Mouse (Mus musculus) midbrain, embryonic 13.5 days (tissue): Measurements from ENCODE around the gene Pllp. TPM values are rescaled to one million over a fixed set of nuclear protein-coding genes. Genes with fewer than 3 reads are reported as not detected.

ENCODE experiments used
- ATAC-seq: fragments of 200-750 bp; cut with Nextera tagmentation; 2 replicates; pipeline ENCODE4 v1.8.0; 2017; ENCODE audit warnings: mild to moderate bottlenecking, moderate TSS enrichment, moderate library complexity
- H3K27ac ChIP-seq: fragments of 300-500 bp; sonication (generic); 2 replicates; pipeline ENCODE4 v1.5.1; 2015; ENCODE audit warnings: inconsistent platforms, mild to moderate bottlenecking, moderate library complexity
- H3K27me3 ChIP-seq: fragments of 300-500 bp; sonication (generic); 2 replicates; pipeline ENCODE4 v1.6.1; 2015; ENCODE audit warnings: mild to moderate bottlenecking, inconsistent platforms
- H3K36me3 ChIP-seq: fragments of 300-500 bp; sonication (generic); 2 replicates; pipeline ENCODE4 v1.6.1; 2015; ENCODE audit warnings: mild to moderate bottlenecking, inconsistent platforms
- H3K4me1 ChIP-seq: fragments of 300-500 bp; sonication (generic); replicated peaks from 2 replicates; pipeline ENCODE4 v1.6.1; 2015; ENCODE audit warnings: inconsistent platforms
- H3K4me2 ChIP-seq: fragments of 300-500 bp; sonication (generic); replicated peaks from 2 replicates; pipeline ENCODE4 v1.6.1; 2015; ENCODE audit warnings: moderate library complexity, mild to moderate bottlenecking, inconsistent platforms
- H3K4me3 ChIP-seq: fragments of 300-500 bp; sonication (generic); replicated peaks from 2 replicates; pipeline ENCODE4 v1.5.1; 2015; ENCODE audit warnings: mild to moderate bottlenecking, inconsistent platforms
- H3K9ac ChIP-seq: fragments of 300-500 bp; sonication (generic); replicated peaks from 2 replicates; pipeline ENCODE4 v1.6.1; 2015; ENCODE audit warnings: mild to moderate bottlenecking, inconsistent platforms
- H3K9me3 ChIP-seq: fragments of 300-500 bp; sonication (generic); 2 replicates; pipeline ENCODE4 v1.6.1; 2016; ENCODE audit warnings: mild to moderate bottlenecking, inconsistent platforms
- WGBS: fragments of 180-500 bp; shearing (Covaris S2); methylation state at CpG from one replicate; pipeline ENCODE4 v1.1.7; 2015; 5-methylcytosine and 5-hydroxymethylcytosine counted together
- polyA plus RNA-seq: library from polyadenylated mRNA; unstranded; fragments of >200 nt; fragmentation: Nextera tagmentation; extraction: Ambion mirVana; gene quantifications from 2 replicates; pipeline ENCODE4 v1.2.1, GENCODE M21; 2015

The Pllp gene
- polyA plus RNA-seq, 1 experiment from 2014 or later, result 0.43 TPM

DNA sequence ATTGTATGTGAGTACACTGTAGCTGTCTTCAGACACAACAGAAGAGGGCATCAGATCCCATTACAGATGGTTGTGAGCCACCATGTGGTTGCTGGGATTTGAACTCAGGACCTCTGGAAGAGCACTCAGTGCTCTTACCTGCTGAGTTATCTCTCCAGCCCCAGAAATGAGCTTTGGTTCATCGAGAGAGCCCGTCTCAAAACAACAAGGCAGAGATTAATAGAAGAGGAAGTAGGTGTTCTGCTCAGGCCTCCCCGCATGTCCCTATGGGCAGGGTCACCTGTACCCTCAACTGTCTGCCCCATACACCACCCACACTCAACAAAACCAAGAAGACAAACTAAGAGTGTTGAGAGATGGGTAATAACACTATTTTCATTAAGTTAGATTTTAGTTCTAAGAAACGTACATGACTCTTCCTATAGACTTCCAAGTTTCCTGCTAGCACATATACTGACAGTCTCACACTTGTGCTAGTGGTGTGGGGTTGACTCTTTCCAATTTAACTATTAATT lies 4.4 kb upstream of the Pllp start:
- H3K36me3 ChIP-seq, result no peaks in the 10 kb centered on the region
- no peak overlapping the region for H3K4me3 ChIP-seq
- H3K9ac ChIP-seq, result no peak overlapping the region
- no peak overlapping the region for H3K27ac ChIP-seq
- 87% methylated on average over 4 of the region's 4 CpGs for WGBS
- no peak overlapping the region for H3K4me2 ChIP-seq
- H3K4me1 ChIP-seq, result peaks cover 8% of the 10 kb centered on the region
- H3K27me3 ChIP-seq, result peaks cover 26% of the 10 kb centered on the region
- H3K9me3 ChIP-seq, result no peaks in the 10 kb centered on the region
- ATAC-seq, result no peak

DNA sequence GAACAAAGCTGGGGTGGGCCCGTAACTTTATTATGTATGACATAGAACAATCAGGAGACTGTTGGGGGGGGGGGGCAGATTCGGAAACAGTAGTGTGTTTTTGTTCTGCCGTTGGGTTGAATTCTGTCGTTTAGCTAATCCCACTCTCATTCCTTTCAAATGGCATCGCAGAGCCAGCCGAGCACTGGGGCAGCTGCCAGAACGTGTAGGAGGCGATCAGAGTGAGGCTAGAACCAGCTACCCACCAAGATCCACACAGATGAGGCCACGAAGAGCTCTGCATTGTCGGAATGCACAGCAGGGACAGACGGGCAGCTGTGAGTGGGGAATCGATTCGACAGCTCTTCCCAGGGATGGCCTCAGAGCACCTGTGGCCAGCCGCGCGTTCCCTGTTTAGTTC lies 3.3 kb upstream of the Pllp start:
- WGBS, result 56% methylated on average over 16 of the region's 16 CpGs
- Histone ChIP-seq H3K9me3 (no peaks in the 10 kb centered on the region), H3K9ac (no peak overlapping the region), H3K27me3 (peaks cover 37% of the 10 kb centered on the region), H3K27ac (no peak overlapping the region), H3K36me3 (no peaks in the 10 kb centered on the region), H3K4me1 (peaks cover 15% of the 10 kb centered on the region), H3K4me3 (no peak overlapping the region), H3K4me2 (no peak overlapping the region)
- ATAC-seq, result no peak

DNA sequence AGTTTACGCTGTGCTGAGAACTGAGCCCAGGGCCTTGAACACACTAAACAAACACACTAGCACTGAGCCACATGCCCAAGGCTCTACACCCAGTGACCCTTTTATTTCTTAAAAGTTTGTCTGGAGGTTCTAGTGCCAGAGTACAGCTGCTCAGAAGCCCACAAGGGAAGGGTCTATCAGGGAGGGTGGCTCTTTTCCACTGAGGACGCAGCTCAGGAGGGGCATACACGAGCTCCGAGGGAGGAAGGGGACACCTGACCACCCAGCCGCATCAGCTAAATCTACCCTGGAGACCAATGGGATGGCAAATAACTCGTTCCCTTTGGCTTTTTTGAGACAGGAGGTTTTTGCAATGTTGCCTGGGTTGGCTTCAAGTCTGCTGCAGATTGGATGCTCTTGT lies 1.9 kb upstream of the Pllp start:
- 82% methylated on average over 6 of the region's 6 CpGs for WGBS
- H3K27me3 ChIP-seq, result peaks cover 51% of the 10 kb centered on the region

DNA sequence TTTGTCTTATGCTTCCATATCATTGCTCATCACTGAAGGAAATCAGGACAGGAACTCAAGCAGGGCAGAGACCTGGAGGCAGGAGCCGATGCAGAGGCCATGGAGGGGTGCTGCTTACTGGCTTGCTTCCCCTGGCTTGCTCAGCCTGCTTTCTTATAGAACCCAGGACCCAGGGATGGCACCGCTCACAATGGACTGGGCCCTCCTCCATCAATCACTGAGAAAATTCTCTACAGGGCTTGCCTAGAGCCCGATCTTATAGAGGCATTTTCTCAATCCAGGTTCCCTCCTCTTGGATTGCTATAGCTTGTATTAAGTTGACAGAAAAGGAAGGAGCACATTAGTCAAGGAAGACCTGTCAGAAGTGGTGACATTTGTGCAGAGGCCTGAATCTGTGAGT lies 488 bp upstream of the Pllp start:
- Histone ChIP-seq H3K27ac (no peak overlapping the region), H3K36me3 (no peaks in the 10 kb centered on the region), H3K4me2 (peak overlapping the region; percentile 72; the same call in 1 of the 2 replicates), H3K4me1 (peaks cover 18% of the 10 kb centered on the region), H3K9ac (no peak overlapping the region), H3K27me3 (peaks cover 61% of the 10 kb centered on the region), H3K9me3 (no peaks in the 10 kb centered on the region), H3K4me3 (peak overlapping the region; percentile 43; the same call in 1 of the 2 replicates)
- WGBS, result 50% methylated on average over 3 of the region's 3 CpGs
- ATAC-seq, result no peak

More for the DNA sequence above, 1.9 kb upstream of the Pllp start:
- peaks cover 15% of the 10 kb centered on the region for H3K4me1 ChIP-seq
- no peak overlapping the region for H3K9ac ChIP-seq
- no peaks in the 10 kb centered on the region for H3K9me3 ChIP-seq
- no peak for ATAC-seq
- no peak overlapping the region for H3K4me2 ChIP-seq
- H3K4me3 ChIP-seq, result no peak overlapping the region
- H3K36me3 ChIP-seq, result no peaks in the 10 kb centered on the region
- no peak overlapping the region for H3K27ac ChIP-seq

DNA sequence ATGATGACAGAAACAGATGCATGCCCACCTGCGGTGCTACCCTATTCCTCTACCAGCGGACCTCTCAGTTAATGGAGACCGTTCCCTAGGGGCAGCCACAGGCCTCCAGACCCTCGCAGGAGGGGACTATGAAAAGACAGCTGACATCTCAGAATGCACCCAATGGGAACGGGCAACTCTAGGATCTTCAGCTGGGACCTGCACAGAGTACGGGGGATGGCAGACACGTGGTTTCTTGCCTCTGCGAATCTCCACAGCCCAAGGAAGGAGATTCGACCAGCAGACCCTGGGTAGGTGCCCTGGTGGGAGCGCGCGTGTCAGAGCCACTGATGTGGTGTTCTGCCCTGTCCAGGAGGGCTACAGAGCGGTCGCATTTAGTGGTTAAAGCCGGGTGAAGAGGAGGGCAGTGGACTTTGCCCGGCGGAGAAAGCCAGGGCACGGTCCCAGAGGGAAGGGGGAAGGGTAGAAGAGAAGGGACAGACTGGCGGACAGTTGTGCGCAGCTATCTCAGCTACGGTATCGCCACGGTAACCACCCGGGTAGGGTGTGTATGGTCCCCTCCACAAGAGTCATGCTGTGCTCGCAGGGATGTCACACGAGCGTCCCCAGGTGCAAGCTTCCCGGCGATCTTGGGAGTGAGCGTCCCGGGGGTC lies 611 bp downstream of the Pllp start:
- Histone ChIP-seq H3K4me1 (peaks cover 18% of the 10 kb centered on the region), H3K27ac (no peak overlapping the region), H3K27me3 (peaks cover 61% of the 10 kb centered on the region), H3K36me3 (no peaks in the 10 kb centered on the region), H3K4me2 (peak overlapping the region; percentile 72), H3K9ac (peak overlapping the region; percentile 41), H3K9me3 (no peaks in the 10 kb centered on the region), H3K4me3 (peak overlapping the region; percentile 43)
- WGBS, result under 1% methylated on average over 31 of the region's 31 CpGs
- ATAC-seq, result peak; percentile 62

DNA sequence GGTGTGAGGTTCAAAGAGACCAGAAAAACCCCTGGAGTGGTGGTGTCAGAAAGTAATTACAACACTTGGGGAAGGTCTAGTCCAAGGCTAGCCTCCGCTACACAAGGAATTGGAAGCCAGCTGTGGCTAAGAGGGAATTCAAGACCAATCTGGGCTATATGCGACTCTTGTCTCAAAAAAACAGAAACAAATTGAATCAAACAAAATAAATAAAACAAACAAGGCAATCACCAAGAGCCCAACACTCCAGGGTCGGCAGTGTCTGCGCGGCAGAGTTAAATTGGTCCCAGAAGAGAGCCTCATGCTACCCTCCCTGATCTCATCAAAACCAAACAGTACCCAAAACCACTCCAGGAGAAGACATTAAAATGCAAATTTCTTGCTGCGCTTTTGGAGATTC lies 1.4 kb downstream of the Pllp start:
- no peak overlapping the region; the same call in 1 of the 2 replicates for H3K4me3 ChIP-seq
- H3K9me3 ChIP-seq, result no peaks in the 10 kb centered on the region
- no peak for ATAC-seq
- no peak overlapping the region for H3K9ac ChIP-seq
- H3K4me2 ChIP-seq, result peak overlapping the region; percentile 72; the same call in 1 of the 2 replicates
- H3K4me1 ChIP-seq, result peaks cover 18% of the 10 kb centered on the region
- H3K36me3 ChIP-seq, result no peaks in the 10 kb centered on the region
- H3K27ac ChIP-seq, result no peak overlapping the region
- 3% methylated on average over 6 of the region's 6 CpGs for WGBS
- H3K27me3 ChIP-seq, result peaks cover 61% of the 10 kb centered on the region

DNA sequence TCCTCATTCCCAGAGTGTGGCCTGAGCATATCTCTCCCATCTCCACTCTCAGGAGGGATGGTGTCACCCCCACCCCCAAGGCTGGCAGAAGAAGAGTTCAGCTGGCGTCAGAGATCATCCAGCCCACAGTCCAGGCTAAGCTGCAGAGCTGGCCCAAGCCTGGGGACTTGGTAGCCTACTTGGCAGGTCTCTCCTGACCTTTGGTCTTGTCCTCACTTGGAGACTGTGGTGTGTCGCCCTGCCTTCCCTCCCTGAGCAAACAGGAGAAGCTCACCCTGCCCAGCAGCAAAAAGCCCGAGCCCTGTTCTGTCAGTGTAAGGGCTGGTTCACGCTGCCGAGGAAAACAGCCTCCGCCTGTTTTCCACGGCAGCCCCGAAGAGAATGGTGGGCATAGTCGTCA lies 10.1 kb downstream of the Pllp start:
- no peaks in the 10 kb centered on the region for H3K36me3 ChIP-seq
- H3K4me1 ChIP-seq, result no peaks in the 10 kb centered on the region
- no peaks in the 10 kb centered on the region for H3K27me3 ChIP-seq
- 82% methylated on average over 9 of the region's 9 CpGs for WGBS
- H3K9me3 ChIP-seq, result no peaks in the 10 kb centered on the region
- no peak overlapping the region for H3K4me2 ChIP-seq
- no peak overlapping the region for H3K9ac ChIP-seq
- H3K27ac ChIP-seq, result no peak overlapping the region
- no peak overlapping the region for H3K4me3 ChIP-seq
- ATAC-seq, result no peak

DNA sequence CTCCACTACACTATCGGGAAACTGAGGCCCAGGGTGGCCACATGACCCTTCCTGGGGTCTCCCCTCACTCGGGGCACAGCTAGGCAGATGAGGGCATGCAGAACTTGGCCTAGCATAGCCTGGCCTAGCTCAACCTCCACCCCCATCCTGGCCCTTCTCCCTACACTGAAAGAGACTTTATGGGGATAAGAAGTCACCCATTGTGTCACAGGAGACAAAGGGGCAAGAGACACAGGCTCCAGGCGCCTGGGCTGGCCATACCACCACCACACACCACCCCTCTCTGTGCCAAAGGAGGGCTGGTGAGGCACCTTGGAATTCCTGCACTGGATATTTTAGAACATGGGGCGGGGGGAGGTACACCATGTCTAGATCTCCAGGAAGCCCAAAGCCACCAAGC lies 11.8 kb downstream of the Pllp start:
- H3K9me3 ChIP-seq, result no peaks in the 10 kb centered on the region
- no peak for ATAC-seq
- H3K4me1 ChIP-seq, result no peaks in the 10 kb centered on the region
- H3K4me2 ChIP-seq, result no peak overlapping the region
- no peak overlapping the region for H3K9ac ChIP-seq
- no peak overlapping the region for H3K4me3 ChIP-seq
- H3K36me3 ChIP-seq, result no peaks in the 10 kb centered on the region
- no peaks in the 10 kb centered on the region for H3K27me3 ChIP-seq
- 63% methylated on average over 4 of the region's 4 CpGs for WGBS
- no peak overlapping the region for H3K27ac ChIP-seq

DNA sequence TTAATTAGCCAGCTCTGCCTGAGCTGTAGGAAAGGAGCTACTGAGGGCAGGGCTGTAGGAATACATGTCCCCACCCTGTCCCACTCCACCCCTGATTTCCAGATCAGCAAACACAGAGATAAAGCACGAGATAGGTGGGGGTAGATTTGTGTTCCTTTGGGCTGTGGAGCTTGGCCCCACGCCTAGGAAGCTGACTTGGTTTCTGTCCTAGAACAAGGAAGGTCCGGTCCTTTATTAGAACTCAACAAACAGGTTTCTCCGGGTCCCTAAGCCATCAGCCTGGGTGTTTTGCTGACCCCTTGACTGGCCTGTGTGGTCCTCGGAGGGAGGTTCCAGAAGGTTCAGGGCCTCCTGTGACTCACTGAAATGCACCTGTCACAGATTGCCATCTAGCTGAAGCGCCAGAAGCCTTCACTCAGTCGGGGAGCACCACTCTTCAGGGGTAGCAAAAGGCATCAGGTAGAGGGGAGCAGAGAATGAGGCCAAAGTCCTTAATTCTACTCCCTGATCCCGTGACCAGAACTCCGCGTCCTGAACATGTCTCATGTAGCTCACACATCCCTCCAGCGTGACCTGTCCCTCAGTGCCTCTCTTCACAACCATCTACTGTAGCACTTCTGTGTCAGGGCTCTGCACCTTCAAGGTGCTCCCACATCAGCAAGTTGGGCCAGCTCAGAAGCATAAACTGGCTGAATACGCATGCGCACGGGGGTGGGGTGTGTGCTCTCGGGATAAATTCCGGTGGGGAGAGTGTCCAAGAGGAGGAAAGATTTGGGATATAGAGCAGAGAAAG lies 13.2 kb downstream of the Pllp start:
- no peak overlapping the region for H3K4me2 ChIP-seq
- no peak for ATAC-seq
- 83% methylated on average over 16 of the region's 16 CpGs for WGBS

DNA sequence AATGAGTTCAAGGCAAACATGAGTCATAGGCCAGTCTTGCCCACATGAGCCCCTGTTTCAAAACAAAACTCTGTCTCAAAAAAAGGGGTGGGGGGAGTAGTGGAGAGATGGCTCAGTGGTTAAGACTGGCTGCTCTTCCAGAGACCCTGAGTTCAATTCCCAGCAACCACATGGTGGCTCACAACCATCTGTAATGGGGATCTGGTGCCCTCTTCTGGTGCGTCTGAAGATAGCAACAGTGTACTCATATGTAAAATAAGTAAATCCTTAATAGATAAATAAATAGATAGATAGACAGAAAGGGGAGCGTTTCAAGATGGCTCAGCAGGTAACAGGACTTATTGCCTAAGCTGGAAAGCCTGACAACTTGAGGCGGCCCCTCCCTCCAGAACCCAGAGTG lies 15.7 kb downstream of the Pllp start:
- H3K4me3 ChIP-seq, result no peak overlapping the region
- WGBS, result 89% methylated on average over 3 of the region's 3 CpGs

More for the DNA sequence above, 13.2 kb downstream of the Pllp start:
- no peak overlapping the region for H3K4me3 ChIP-seq
- H3K27me3 ChIP-seq, result no peaks in the 10 kb centered on the region
- no peak overlapping the region for H3K27ac ChIP-seq
- no peak overlapping the region for H3K9ac ChIP-seq
- H3K36me3 ChIP-seq, result no peaks in the 10 kb centered on the region
- H3K4me1 ChIP-seq, result 0 out of 2 replicates have a peak, but pooled peaks cover 5% of the 10 kb centered on the region
- H3K9me3 ChIP-seq, result no peaks in the 10 kb centered on the region

DNA sequence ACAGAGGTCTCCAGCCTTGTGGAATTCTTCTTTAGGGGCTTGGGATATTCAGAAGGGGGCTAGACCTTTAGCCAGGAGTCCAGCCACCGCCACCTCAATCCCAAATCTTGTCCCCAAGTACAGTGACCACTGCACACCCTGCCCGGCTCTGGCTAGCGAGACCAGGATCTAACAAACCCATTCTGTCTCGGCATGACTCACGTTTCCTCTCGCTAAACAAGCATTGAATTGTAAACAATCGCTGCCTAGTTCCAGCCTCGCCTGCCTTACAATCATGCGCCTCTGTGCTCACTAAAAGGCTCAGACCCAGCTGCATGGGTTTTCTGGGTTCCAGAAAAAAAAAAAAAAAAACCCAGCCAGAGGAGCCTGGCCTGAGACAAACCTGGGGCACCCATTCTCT lies 17.5 kb downstream of the Pllp start:
- no peak overlapping the region for H3K4me3 ChIP-seq
- WGBS, result 54% methylated on average over 9 of the region's 9 CpGs
- 0 out of 2 replicates have a peak overlapping the region, but pooled peaks have one; percentile 16 for H3K27ac ChIP-seq
- H3K4me1 ChIP-seq, result peaks cover 5% of the 10 kb centered on the region; the same call in 1 of the 2 replicates
- H3K9me3 ChIP-seq, result no peaks in the 10 kb centered on the region
- H3K27me3 ChIP-seq, result no peaks in the 10 kb centered on the region
- ATAC-seq, result no peak
- no peak overlapping the region for H3K9ac ChIP-seq
- H3K36me3 ChIP-seq, result peaks cover 16% of the 10 kb centered on the region
- no peak overlapping the region for H3K4me2 ChIP-seq

More for the DNA sequence above, 15.7 kb downstream of the Pllp start:
- ATAC-seq, result no peak
- Histone ChIP-seq H3K36me3 (no peaks in the 10 kb centered on the region), H3K9ac (no peak overlapping the region), H3K27me3 (no peaks in the 10 kb centered on the region), H3K27ac (no peak overlapping the region), H3K4me1 (peaks cover 5% of the 10 kb centered on the region; the same call in 1 of the 2 replicates), H3K9me3 (no peaks in the 10 kb centered on the region), H3K4me2 (no peak overlapping the region)

DNA sequence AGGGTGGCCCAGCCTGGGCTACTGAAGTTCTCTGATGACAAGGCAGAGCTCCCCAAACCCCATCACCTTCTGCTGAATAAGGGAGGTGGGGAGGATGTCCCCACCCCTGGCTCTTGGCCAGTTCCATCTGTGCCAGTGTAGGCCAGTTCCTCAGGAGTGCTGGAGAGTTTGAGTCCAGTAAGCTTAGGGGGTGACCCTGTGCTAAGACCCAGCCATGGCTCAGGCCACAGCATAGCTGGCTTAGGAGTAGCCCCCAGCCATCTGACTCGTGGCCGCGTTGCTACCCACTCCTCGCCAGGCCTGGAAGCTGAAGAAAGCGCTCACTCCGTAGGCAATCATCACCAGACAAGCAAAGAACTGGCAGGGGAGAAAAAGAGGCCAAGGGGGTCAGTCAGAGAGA lies 20.2 kb downstream of the Pllp start:
- no peaks in the 10 kb centered on the region for H3K27me3 ChIP-seq
- H3K9me3 ChIP-seq, result no peaks in the 10 kb centered on the region
- peaks cover 42% of the 10 kb centered on the region for H3K36me3 ChIP-seq
- H3K27ac ChIP-seq, result peak overlapping the region; percentile 17; the same call in 1 of the 2 replicates
- peak; percentile 63; the same call in 1 of the 2 replicates for ATAC-seq
- H3K4me1 ChIP-seq, result peaks cover 5% of the 10 kb centered on the region; the same call in 1 of the 2 replicates
- H3K4me2 ChIP-seq, result no peak overlapping the region
- no peak overlapping the region for H3K4me3 ChIP-seq
- 85% methylated on average over 6 of the region's 6 CpGs for WGBS
- H3K9ac ChIP-seq, result no peak overlapping the region
